Mouse (Mus musculus) neutrophil, adult 5-6 weeks (primary cell): ENCODE results near the gene Gm14399. TPM values are rescaled to one million over a fixed set of nuclear protein-coding genes. Genes with fewer than 3 reads are reported as not detected.
"Not testable (repeated sequence)": the region's sequence is repeated elsewhere in the genome, so short reads cannot be mapped to it uniquely, and the experiment has no call there.

ENCODE experiments used
- ATAC-seq: fragments of 151-379, 151-347 bp; 2 replicates; pipeline ENCODE4 v1.8.0; 2017; ENCODE audit warnings: mild to moderate bottlenecking, moderate TSS enrichment; ENCODE audit not compliant: insufficient number of reproducible peaks, poor library complexity, low FRiP score, severe bottlenecking; ENCODE audit errors: extremely low read depth
- total RNA-seq: library from RNA; stranded (forward); fragments of 200-1000 nt; gene quantifications from 2 replicates; pipeline ENCODE4 v1.2.3, GENCODE M21; 2017

Gene Gm14399
- 4.5 and 9.2 TPM in 2 replicates for total RNA-seq

GRCm38 (mm10) chr2:175141993-175142295 is at the start of gene Gm14399:
Gene Gm14399, minus strand, starts transcription at chr2:175142012.
- ATAC-seq, result not testable (repeated sequence)

- ATAC-seq, result not testable (repeated sequence)
Measured at GRCm38 (mm10) chr2:175179008-175179407, 37.2 kb upstream of the Gm14399 start.

- ATAC-seq, result no peak
Measured at GRCm38 (mm10) chr2:175176312-175176711, 34.5 kb upstream of the Gm14399 start.

GRCm38 (mm10) chr2:175175401-175176180 is 33.8 kb upstream of the Gm14399 start, which contains the start of gene Gm14443:
Gene Gm14443, minus strand, starts transcription at chr2:175175871.
- not testable (repeated sequence) for ATAC-seq

- not testable (repeated sequence) for ATAC-seq
Measured at GRCm38 (mm10) chr2:175174058-175174457, 32.2 kb upstream of the Gm14399 start.

GRCm38 (mm10) chr2:175172906-175173595 is 31.2 kb upstream of the Gm14399 start:
- not testable (repeated sequence) for ATAC-seq

GRCm38 (mm10) chr2:175172123-175172522 is 30.3 kb upstream of the Gm14399 start:
- no peak for ATAC-seq

- not testable (repeated sequence) for ATAC-seq
Measured at GRCm38 (mm10) chr2:175166870-175167269, 25.1 kb upstream of the Gm14399 start.

GRCm38 (mm10) chr2:175165110-175165509 is 23.3 kb upstream of the Gm14399 start:
- ATAC-seq, result not testable (repeated sequence)

GRCm38 (mm10) chr2:175161438-175161837 is 19.6 kb upstream of the Gm14399 start:
- not testable (repeated sequence) for ATAC-seq

- ATAC-seq, result no peak
Measured at GRCm38 (mm10) chr2:175158642-175159041, 16.8 kb upstream of the Gm14399 start.

- no peak for ATAC-seq
Measured at GRCm38 (mm10) chr2:175156696-175157095, 14.9 kb upstream of the Gm14399 start.

GRCm38 (mm10) chr2:175141118-175141992 is 457 bp downstream of the Gm14399 start:
- ATAC-seq, result not testable (repeated sequence)

GRCm38 (mm10) chr2:175140624-175141023 is 1.2 kb downstream of the Gm14399 start:
- ATAC-seq, result not testable (repeated sequence)

Other genes starting within 250 kb of the Gm14399 start
- gene Gm14444, start 131.8 kb downstream of the Gm14399 start, total RNA-seq, result not detected in 2 replicates
- not detected in 2 replicates for gene Gm14393, start 74.2 kb downstream of the Gm14399 start, total RNA-seq
- gene Gm14443, start 33.9 kb upstream of the Gm14399 start, total RNA-seq, result 0.12 TPM in 1 of 2 replicates, not detected in the other
- 13.6 and 14.4 TPM in 2 replicates for gene Gm14391, start 64.9 kb upstream of the Gm14399 start, total RNA-seq
- 3.1 and 6.1 TPM in 2 replicates for gene Gm14440, start 133.1 kb upstream of the Gm14399 start, total RNA-seq
- gene Gm4631, start 196.2 kb upstream of the Gm14399 start, total RNA-seq, result 15.5 and 16.2 TPM in 2 replicates
- gene Zfp968, start 230.4 kb upstream of the Gm14399 start, total RNA-seq, result 5.8 and 6.3 TPM in 2 replicates